Mouse (Mus musculus): ENCODE measurements around the gene A4galt. TPM values are rescaled to one million over a fixed set of nuclear protein-coding genes. Genes with fewer than 3 reads are reported as not detected.

A4galt gene
- polyA plus RNA-seq, 1 experiment from 2014 or later: 0.77 TPM

Other genes with a start within 250 kb of the A4galt start
- 2.4 and 2.6 TPM in 2 replicates for gene Nfam1, start 218.5 kb downstream of the A4galt start, polyA plus RNA-seq (2016; fragmentation: Nextera tagmentation; extraction: Ambion mirVana)
- 49.0 and 50.5 TPM in 2 replicates for gene Serhl, start 162.3 kb downstream of the A4galt start, polyA plus RNA-seq (2016; fragmentation: Nextera tagmentation; extraction: Ambion mirVana)
- gene Rrp7a, start 129.0 kb downstream of the A4galt start, polyA plus RNA-seq (2016; fragmentation: Nextera tagmentation; extraction: Ambion mirVana): 87.2 and 90.4 TPM in 2 replicates
- gene Poldip3, start 102.4 kb downstream of the A4galt start, polyA plus RNA-seq (2016; fragmentation: Nextera tagmentation; extraction: Ambion mirVana): 181 and 182 TPM in 2 replicates
- 194 and 204 TPM in 2 replicates for gene Cyb5r3, start 79.2 kb downstream of the A4galt start, polyA plus RNA-seq (2016; fragmentation: Nextera tagmentation; extraction: Ambion mirVana)
- 27.2 and 29.1 TPM in 2 replicates for gene Arfgap3, start 98.5 kb upstream of the A4galt start, polyA plus RNA-seq (2016; fragmentation: Nextera tagmentation; extraction: Ambion mirVana)
- 60.7 and 61.7 TPM in 2 replicates for gene Pacsin2, start 212.8 kb upstream of the A4galt start, polyA plus RNA-seq (2016; fragmentation: Nextera tagmentation; extraction: Ambion mirVana)

Measured in embryonic facial prominence, embryonic 10.5 days (tissue).